Mouse (Mus musculus) left cerebral cortex, postnatal 4 days (tissue): ENCODE results near the gene Cebpe. TPM values are rescaled to one million over a fixed set of nuclear protein-coding genes. Genes with fewer than 3 reads are reported as not detected.
A peak's percentile ranks its signal among the peaks of the same experiment; 100 is the strongest.

Source experiments
- DNase-seq: peaks from one replicate; pipeline ENCODE4 v3.0.0-alpha.2; 2022
- intact Hi-C: fragments of 180-260 bp; cut with DNase I; formaldehyde crosslinking; loops from one replicate; pipeline ENCODE4 v1.15.1; 2025
- total RNA-seq, 2 experiments: library from RNA; stranded (reverse); gene quantifications; 2 replicates each; pipeline ENCODE4 v1.2.3; 2021

Gene Cebpe
- total RNA-seq, 2 experiments from 2014 or later, result not detected

GRCm38 (mm10) chr14:54724049-54724448 lies 12.1 kb upstream of the Cebpe start:
- intact Hi-C loops, result no loop called here
- no peak for DNase-seq

- no peak for DNase-seq
- intact Hi-C loops, result no loop called here
Measured at GRCm38 (mm10) chr14:54721711-54722110, 9.7 kb upstream of the Cebpe start.

- intact Hi-C loops, result no loop called here
- DNase-seq, result peak; percentile 72
Measured at GRCm38 (mm10) chr14:54720654-54721350, 8.8 kb upstream of the Cebpe start.

- intact Hi-C loops, result no loop called here
- no peak for DNase-seq
Measured at GRCm38 (mm10) chr14:54720041-54720440, 8.1 kb upstream of the Cebpe start.

GRCm38 (mm10) chr14:54715402-54715801 lies 3.4 kb upstream of the Cebpe start:
- DNase-seq, result no peak
- intact Hi-C loops, result loop anchor here (2.0 kb wide), 2 partner anchors 65 to 103 kb away; partner anchors contain the start of gene Slc7a8

- DNase-seq, result no peak
- intact Hi-C loops, result loop anchor here (2.0 kb wide), 2 partner anchors 66 to 104 kb away; partner anchors contain the start of gene Slc7a8
Measured at GRCm38 (mm10) chr14:54714617-54715081, 2.7 kb upstream of the Cebpe start.

GRCm38 (mm10) chr14:54714121-54714520 lies 2.1 kb upstream of the Cebpe start:
- DNase-seq, result peak; percentile 63
- intact Hi-C loops, result loop anchor here (2.0 kb wide), 2 partner anchors 67 to 105 kb away; partner anchors contain the start of gene Slc7a8

- no peak for DNase-seq
- intact Hi-C loops, result no loop called here
Measured at GRCm38 (mm10) chr14:54712861-54713260, 887 bp upstream of the Cebpe start.

GRCm38 (mm10) chr14:54709054-54709453 lies 2.9 kb downstream of the Cebpe start:
- no peak for DNase-seq
- intact Hi-C loops, result loop anchor here (10.0 kb wide), 1 partner anchor 296 kb away; no protein-coding TSS in a partner anchor

GRCm38 (mm10) chr14:54706589-54707320 lies 5.2 kb downstream of the Cebpe start:
- no peak for DNase-seq
- intact Hi-C loops, result loop anchor here (10.0 kb wide), 1 partner anchor 298 kb away; no protein-coding TSS in a partner anchor

- DNase-seq, result no peak
- intact Hi-C loops, result loop anchor here (10.0 kb wide), 1 partner anchor 299 kb away; no protein-coding TSS in a partner anchor
Measured at GRCm38 (mm10) chr14:54705844-54706243, 6.1 kb downstream of the Cebpe start.

- intact Hi-C loops, result loop anchor here (10.0 kb wide), 1 partner anchor 302 kb away; no protein-coding TSS in a partner anchor
- DNase-seq, result no peak
Measured at GRCm38 (mm10) chr14:54703207-54703606, 8.8 kb downstream of the Cebpe start.

GRCm38 (mm10) chr14:54701298-54701697 lies 10.7 kb downstream of the Cebpe start:
- intact Hi-C loops, result loop anchor here (10.0 kb wide), 1 partner anchor 304 kb away; no protein-coding TSS in a partner anchor

GRCm38 (mm10) chr14:54699586-54699985 lies 12.4 kb downstream of the Cebpe start:
- intact Hi-C loops, result no loop called here
- no peak for DNase-seq

More at GRCm38 (mm10) chr14:54701298-54701697, 10.7 kb downstream of the Cebpe start:
- DNase-seq, result peak; percentile 77

- no peak for DNase-seq
- intact Hi-C loops, result no loop called here
Measured at GRCm38 (mm10) chr14:54698733-54699132, 13.2 kb downstream of the Cebpe start, which contains the start of gene Gm29776. Gm29776 (minus strand) TSS chr14:54698833.

- no peak for DNase-seq
- intact Hi-C loops, result no loop called here
Measured at GRCm38 (mm10) chr14:54696752-54697151, 15.2 kb downstream of the Cebpe start.

GRCm38 (mm10) chr14:54695042-54695441 lies 16.9 kb downstream of the Cebpe start:
- intact Hi-C loops, result no loop called here
- no peak for DNase-seq

- no peak for DNase-seq
- intact Hi-C loops, result no loop called here
Measured at GRCm38 (mm10) chr14:54687251-54687650, 24.7 kb downstream of the Cebpe start.

- intact Hi-C loops, result no loop called here
Measured at GRCm38 (mm10) chr14:54686522-54687143, 25.3 kb downstream of the Cebpe start, which contains the start of gene Acin1. Acin1 (minus strand) TSS chr14:54686931.

GRCm38 (mm10) chr14:54686063-54686521 lies 25.9 kb downstream of the Cebpe start, which contains the start of gene 1700123O20Rik:
1700123O20Rik (plus strand) TSS chr14:54686216.
- peak; percentile 85 for DNase-seq
- intact Hi-C loops, result no loop called here

More at GRCm38 (mm10) chr14:54686522-54687143, 25.3 kb downstream of the Cebpe start, which contains the start of gene Acin1:
- peak; percentile 100 for DNase-seq
